Mouse (Mus musculus) intestine, embryonic 15.5 days (tissue): ENCODE data around the gene Limch1. TPM values are rescaled to one million over a fixed set of nuclear protein-coding genes. Genes with fewer than 3 reads are reported as not detected.

Source experiments
- ATAC-seq: fragments of 200-750 bp; cut with Nextera tagmentation; 2 replicates; pipeline ENCODE4 v1.8.0; 2017; ENCODE audit warnings: moderate TSS enrichment, moderate library complexity
- H3K27ac ChIP-seq: fragments of 300-500 bp; sonication (generic); 2 replicates; pipeline ENCODE4 v1.5.1; 2015; ENCODE audit warnings: mild to moderate bottlenecking, inconsistent platforms
- H3K27me3 ChIP-seq: fragments of 300-500 bp; sonication (generic); replicated peaks from 2 replicates; pipeline ENCODE4 v1.6.1; 2015; ENCODE audit warnings: inconsistent platforms
- H3K36me3 ChIP-seq: fragments of 300-500 bp; sonication (generic); 2 replicates; pipeline ENCODE4 v1.6.1; 2015; ENCODE audit warnings: inconsistent platforms
- H3K4me1 ChIP-seq: fragments of 300-500 bp; sonication (generic); replicated peaks from 2 replicates; pipeline ENCODE4 v1.6.1; 2015; ENCODE audit warnings: inconsistent platforms
- H3K4me2 ChIP-seq: fragments of 300-500 bp; sonication (generic); replicated peaks from 2 replicates; pipeline ENCODE4 v1.6.1; 2015; ENCODE audit warnings: mild to moderate bottlenecking, inconsistent platforms
- H3K4me3 ChIP-seq: fragments of 300-500 bp; sonication (generic); replicated peaks from 2 replicates; pipeline ENCODE4 v1.5.1; 2015; ENCODE audit warnings: inconsistent platforms
- H3K9ac ChIP-seq: fragments of 300-500 bp; sonication (generic); 2 replicates; pipeline ENCODE4 v1.6.1; 2015; ENCODE audit warnings: inconsistent platforms
- H3K9me3 ChIP-seq: fragments of 300-500 bp; sonication (generic); 2 replicates; pipeline ENCODE4 v1.6.1; 2016; ENCODE audit warnings: inconsistent platforms
- WGBS: fragments of 180-500 bp; shearing (Covaris S2); methylation state at CpG from one replicate; pipeline ENCODE4 v1.1.7; 2015; 5-methylcytosine and 5-hydroxymethylcytosine counted together
- polyA plus RNA-seq: library from polyadenylated mRNA; unstranded; fragments of >200 nt; fragmentation: Nextera tagmentation; extraction: Ambion mirVana; gene quantifications from 2 replicates; pipeline ENCODE4 v1.2.1, GENCODE M21; 2015

The Limch1 gene
- polyA plus RNA-seq, 1 experiment from 2014 or later = 11.7 TPM

- no peaks in the 10 kb centered on the region for H3K27me3 ChIP-seq
- H3K4me1 ChIP-seq = no peaks in the 10 kb centered on the region
- H3K36me3 ChIP-seq = no peaks in the 10 kb centered on the region
- H3K4me3 ChIP-seq = no peak overlapping the region
- no peaks in the 10 kb centered on the region for H3K9me3 ChIP-seq
- no peak overlapping the region for H3K4me2 ChIP-seq
- H3K27ac ChIP-seq = no peak overlapping the region
- ATAC-seq = no peak
- 82% methylated on average over 5 of the region's 5 CpGs for WGBS
- no peak overlapping the region for H3K9ac ChIP-seq
Observed at GRCm38 (mm10) chr5:66851708-66852107, 106.1 kb downstream of the Limch1 start.

- 92% methylated on average over 5 of the region's 5 CpGs for WGBS
- Histone ChIP-seq H3K27me3 (no peaks in the 10 kb centered on the region), H3K36me3 (no peaks in the 10 kb centered on the region), H3K27ac (no peak overlapping the region), H3K4me3 (no peak overlapping the region), H3K9me3 (no peaks in the 10 kb centered on the region), H3K4me1 (no peaks in the 10 kb centered on the region), H3K4me2 (no peak overlapping the region), H3K9ac (no peak overlapping the region)
- ATAC-seq = no peak
Observed at GRCm38 (mm10) chr5:66854263-66854662, 108.6 kb downstream of the Limch1 start.

- no peaks in the 10 kb centered on the region for H3K36me3 ChIP-seq
- 65% methylated on average over 11 of the region's 11 CpGs for WGBS
- H3K4me1 ChIP-seq = no peaks in the 10 kb centered on the region
- ATAC-seq = no peak
- no peak overlapping the region for H3K4me2 ChIP-seq
- H3K4me3 ChIP-seq = no peak overlapping the region
- no peak overlapping the region for H3K9ac ChIP-seq
- H3K27me3 ChIP-seq = no peaks in the 10 kb centered on the region
- no peaks in the 10 kb centered on the region for H3K9me3 ChIP-seq
- no peak overlapping the region for H3K27ac ChIP-seq
Observed at GRCm38 (mm10) chr5:66855358-66856107, 109.9 kb downstream of the Limch1 start.

GRCm38 (mm10) chr5:66859506-66859905, 113.9 kb downstream of the Limch1 start:
- Histone ChIP-seq H3K27ac (no peak overlapping the region), H3K4me1 (no peaks in the 10 kb centered on the region), H3K36me3 (no peaks in the 10 kb centered on the region), H3K4me3 (no peak overlapping the region), H3K9me3 (no peaks in the 10 kb centered on the region), H3K9ac (no peak overlapping the region), H3K4me2 (no peak overlapping the region), H3K27me3 (no peaks in the 10 kb centered on the region)
- WGBS = 93% methylated on average over 3 of the region's 3 CpGs
- no peak for ATAC-seq

- Histone ChIP-seq H3K4me2 (no peak overlapping the region), H3K4me3 (no peak overlapping the region), H3K36me3 (no peaks in the 10 kb centered on the region), H3K9ac (no peak overlapping the region), H3K9me3 (no peaks in the 10 kb centered on the region), H3K27me3 (no peaks in the 10 kb centered on the region), H3K27ac (no peak overlapping the region), H3K4me1 (no peaks in the 10 kb centered on the region)
- 56% methylated on average over 17 of the region's 17 CpGs for WGBS
- ATAC-seq = no peak
Observed at GRCm38 (mm10) chr5:66861232-66862035, 115.8 kb downstream of the Limch1 start.

GRCm38 (mm10) chr5:66862151-66862550, 116.5 kb downstream of the Limch1 start:
- ATAC-seq = no peak
- 39% methylated on average over 4 of the region's 4 CpGs for WGBS
- Histone ChIP-seq H3K36me3 (no peaks in the 10 kb centered on the region), H3K4me2 (no peak overlapping the region), H3K4me3 (no peak overlapping the region), H3K27ac (no peak overlapping the region), H3K27me3 (no peaks in the 10 kb centered on the region), H3K9me3 (no peaks in the 10 kb centered on the region), H3K4me1 (no peaks in the 10 kb centered on the region), H3K9ac (no peak overlapping the region)

- no peak for ATAC-seq
Observed at GRCm38 (mm10) chr5:66865229-66865628, 119.6 kb downstream of the Limch1 start.

GRCm38 (mm10) chr5:66866019-66866418, 120.4 kb downstream of the Limch1 start:
- ATAC-seq = no peak
- no peak overlapping the region for H3K4me2 ChIP-seq
- H3K4me3 ChIP-seq = no peak overlapping the region
- no peaks in the 10 kb centered on the region for H3K4me1 ChIP-seq
- 80% methylated on average over 8 of the region's 8 CpGs for WGBS
- no peaks in the 10 kb centered on the region for H3K27me3 ChIP-seq
- no peak overlapping the region for H3K9ac ChIP-seq
- H3K9me3 ChIP-seq = no peaks in the 10 kb centered on the region
- H3K36me3 ChIP-seq = no peaks in the 10 kb centered on the region
- no peak overlapping the region for H3K27ac ChIP-seq

More at GRCm38 (mm10) chr5:66865229-66865628, 119.6 kb downstream of the Limch1 start:
- H3K4me3 ChIP-seq = no peak overlapping the region
- no peak overlapping the region for H3K27ac ChIP-seq
- 65% methylated on average over 5 of the region's 5 CpGs for WGBS
- H3K4me2 ChIP-seq = no peak overlapping the region
- H3K9ac ChIP-seq = no peak overlapping the region
- H3K9me3 ChIP-seq = no peaks in the 10 kb centered on the region
- no peaks in the 10 kb centered on the region for H3K36me3 ChIP-seq
- H3K27me3 ChIP-seq = no peaks in the 10 kb centered on the region
- H3K4me1 ChIP-seq = no peaks in the 10 kb centered on the region

GRCm38 (mm10) chr5:66869545-66869944, 123.9 kb downstream of the Limch1 start:
- H3K4me3 ChIP-seq = no peak overlapping the region
- no peaks in the 10 kb centered on the region for H3K27me3 ChIP-seq
- no peak overlapping the region for H3K9ac ChIP-seq
- H3K36me3 ChIP-seq = no peaks in the 10 kb centered on the region
- H3K4me2 ChIP-seq = no peak overlapping the region
- no peaks in the 10 kb centered on the region for H3K9me3 ChIP-seq
- no peaks in the 10 kb centered on the region for H3K4me1 ChIP-seq
- WGBS = 90% methylated on average over 4 of the region's 4 CpGs
- no peak overlapping the region for H3K27ac ChIP-seq
- no peak for ATAC-seq

- Histone ChIP-seq H3K4me3 (no peak overlapping the region), H3K9me3 (no peaks in the 10 kb centered on the region), H3K4me2 (no peak overlapping the region), H3K36me3 (no peaks in the 10 kb centered on the region), H3K27me3 (no peaks in the 10 kb centered on the region), H3K4me1 (no peaks in the 10 kb centered on the region), H3K9ac (no peak overlapping the region), H3K27ac (no peak overlapping the region)
- ATAC-seq = no peak
- 83% methylated on average over 11 of the region's 11 CpGs for WGBS
Observed at GRCm38 (mm10) chr5:66871521-66872050, 126.0 kb downstream of the Limch1 start.

GRCm38 (mm10) chr5:66872053-66872452, 126.4 kb downstream of the Limch1 start:
- WGBS = 86% methylated on average over 4 of the region's 4 CpGs

GRCm38 (mm10) chr5:66872681-66873080, 127.1 kb downstream of the Limch1 start:
- H3K4me3 ChIP-seq = no peak overlapping the region
- no peak for ATAC-seq
- no peak overlapping the region for H3K4me2 ChIP-seq
- no peak overlapping the region for H3K9ac ChIP-seq
- 93% methylated on average over 6 of the region's 6 CpGs for WGBS
- H3K27ac ChIP-seq = no peak overlapping the region
- H3K9me3 ChIP-seq = no peaks in the 10 kb centered on the region
- H3K4me1 ChIP-seq = no peaks in the 10 kb centered on the region
- no peaks in the 10 kb centered on the region for H3K36me3 ChIP-seq
- H3K27me3 ChIP-seq = no peaks in the 10 kb centered on the region

More at GRCm38 (mm10) chr5:66872053-66872452, 126.4 kb downstream of the Limch1 start:
- no peak for ATAC-seq
- no peak overlapping the region for H3K4me2 ChIP-seq
- H3K27ac ChIP-seq = no peak overlapping the region
- no peaks in the 10 kb centered on the region for H3K36me3 ChIP-seq
- H3K4me1 ChIP-seq = no peaks in the 10 kb centered on the region
- no peak overlapping the region for H3K9ac ChIP-seq
- H3K4me3 ChIP-seq = no peak overlapping the region
- no peaks in the 10 kb centered on the region for H3K9me3 ChIP-seq
- no peaks in the 10 kb centered on the region for H3K27me3 ChIP-seq
